Mouse (Mus musculus): ENCODE results near the gene Avil. TPM values are rescaled to one million over a fixed set of nuclear protein-coding genes. Genes with fewer than 3 reads are reported as not detected.
A peak's percentile ranks its signal among the peaks of the same experiment; 100 is the strongest.

Gene Avil
- 10.7 and 12.3 TPM in 2 replicates for polyA plus RNA-seq (2015; fragmentation: Nextera tagmentation; extraction: Ambion mirVana)

GRCm38 (mm10) chr10:127000529-127000928 is at the start of gene Avil:
Gene Avil, plus strand, starts transcription at chr10:127000709.
- TF ChIP-seq CTCF (IDR thresholded peaks at IDR 0.05; ENCODE audit: low read depth) (no peak), EP300 (optimal IDR thresholded peaks at IDR 0.05) (no peak)
- ATAC-seq (ENCODE audit: low FRiP score, low TSS enrichment): peak; percentile 41; the same call in 1 of the 2 replicates
- Histone ChIP-seq H3K27ac (replicated peaks) (peak within 1 kb of the TSS; percentile 63; the same call in 1 of the 2 replicates), H3K4me3 (ENCODE audit: low read depth, low read length) (no peak within 1 kb of the TSS), H3K4me2 (replicated peaks; ENCODE audit: low read depth) (0 out of 2 replicates have a peak within 1 kb of the TSS, but pooled peaks have one; percentile 8), H3K9ac (ENCODE audit: low read length) (no peak within 1 kb of the TSS), H3K36me3 (ENCODE audit: control insufficient read depth, insufficient read depth, low read length) (peaks cover 20% of the 10 kb centered on the region), H3K27me3 (ENCODE audit: control insufficient read depth, insufficient read depth, low read length) (no peaks in the 10 kb centered on the region), H3K4me1 (replicated peaks; ENCODE audit: control insufficient read depth, insufficient read depth) (no peaks in the 10 kb centered on the region), H3K9me3 (ENCODE audit: control insufficient read depth, low read length) (no peaks in the 10 kb centered on the region)
- WGBS: 77% methylated on average over 5 of the region's 5 CpGs
- no peak for DNase-seq (ENCODE audit: low spot score)

DNA sequence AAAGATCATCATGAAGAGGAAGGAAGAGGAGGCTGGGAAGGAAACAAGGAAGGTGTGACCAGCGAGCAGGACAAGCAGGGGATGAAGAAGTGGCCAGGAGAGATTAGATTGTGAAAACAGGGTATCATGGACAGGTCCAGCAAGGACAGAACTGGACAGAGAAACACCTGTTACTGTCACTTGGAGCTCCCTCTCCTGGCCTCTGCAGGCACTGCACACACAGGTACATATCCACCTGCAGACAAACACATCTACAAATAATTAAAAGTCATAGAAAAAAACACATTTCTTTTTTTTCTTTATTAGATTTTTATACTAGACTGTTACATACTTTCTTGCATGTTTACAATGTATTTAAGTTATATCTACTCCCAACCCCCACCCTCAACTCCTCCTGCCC is 48.1 kb upstream of the Avil start:
- Histone ChIP-seq H3K4me3 (ENCODE audit: low read depth, low read length) (no peak overlapping the region), H3K36me3 (ENCODE audit: control insufficient read depth, insufficient read depth, low read length) (no peaks in the 10 kb centered on the region), H3K9me3 (ENCODE audit: control insufficient read depth, low read length) (no peaks in the 10 kb centered on the region), H3K4me1 (replicated peaks; ENCODE audit: control insufficient read depth, insufficient read depth) (0 out of 2 replicates have a peak, but pooled peaks cover 2% of the 10 kb centered on the region), H3K9ac (ENCODE audit: low read length) (no peak overlapping the region), H3K4me2 (replicated peaks; ENCODE audit: low read depth) (no peak overlapping the region), H3K27me3 (ENCODE audit: control insufficient read depth, insufficient read depth, low read length) (no peaks in the 10 kb centered on the region), H3K27ac (replicated peaks) (no peak overlapping the region)
- no peak for DNase-seq (ENCODE audit: low spot score)
- WGBS: 100% methylated on average over 1 of the region's 1 CpGs
- TF ChIP-seq EP300 (optimal IDR thresholded peaks at IDR 0.05) (no peak), CTCF (IDR thresholded peaks at IDR 0.05; ENCODE audit: low read depth) (peak; percentile 41)
- no peak for ATAC-seq (ENCODE audit: low FRiP score, low TSS enrichment)

DNA sequence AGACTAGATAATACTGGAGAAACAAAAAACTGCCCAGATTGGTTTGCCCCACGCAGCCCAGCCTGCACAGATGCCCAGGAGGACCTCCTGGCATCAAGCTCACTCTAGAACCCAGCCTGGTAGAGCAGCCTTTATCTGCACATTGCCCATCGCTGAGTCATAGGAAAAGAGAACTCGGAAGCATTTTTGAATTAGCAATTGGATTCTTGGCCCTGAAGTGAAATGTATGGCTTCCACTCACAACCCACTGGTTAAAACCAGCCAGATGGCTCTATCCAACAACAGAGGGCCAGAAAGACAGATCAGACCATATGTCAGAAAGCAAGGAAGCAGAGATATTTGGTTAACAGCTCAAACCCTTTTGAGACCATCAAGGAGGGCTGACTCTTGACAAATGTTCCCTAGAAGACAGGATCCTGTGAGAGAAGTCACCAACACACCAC is 47.5 kb upstream of the Avil start:
- Histone ChIP-seq H3K9ac (ENCODE audit: low read length) (no peak overlapping the region), H3K4me1 (replicated peaks; ENCODE audit: control insufficient read depth, insufficient read depth) (0 out of 2 replicates have a peak, but pooled peaks cover 4% of the 10 kb centered on the region), H3K36me3 (ENCODE audit: control insufficient read depth, insufficient read depth, low read length) (no peaks in the 10 kb centered on the region), H3K4me2 (replicated peaks; ENCODE audit: low read depth) (no peak overlapping the region), H3K4me3 (ENCODE audit: low read depth, low read length) (no peak overlapping the region), H3K27me3 (ENCODE audit: control insufficient read depth, insufficient read depth, low read length) (no peaks in the 10 kb centered on the region), H3K9me3 (ENCODE audit: control insufficient read depth, low read length) (no peaks in the 10 kb centered on the region), H3K27ac (replicated peaks) (0 out of 2 replicates have a peak overlapping the region, but pooled peaks have one; percentile 13)
- 73% methylated on average over 3 of the region's 3 CpGs for WGBS
- DNase-seq (ENCODE audit: low spot score) (no peak), ATAC-seq (ENCODE audit: low FRiP score, low TSS enrichment) (no peak)
- no peak for TF ChIP-seq EP300 (optimal IDR thresholded peaks at IDR 0.05)
- TF ChIP-seq CTCF (IDR thresholded peaks at IDR 0.05; ENCODE audit: low read depth): no peak

DNA sequence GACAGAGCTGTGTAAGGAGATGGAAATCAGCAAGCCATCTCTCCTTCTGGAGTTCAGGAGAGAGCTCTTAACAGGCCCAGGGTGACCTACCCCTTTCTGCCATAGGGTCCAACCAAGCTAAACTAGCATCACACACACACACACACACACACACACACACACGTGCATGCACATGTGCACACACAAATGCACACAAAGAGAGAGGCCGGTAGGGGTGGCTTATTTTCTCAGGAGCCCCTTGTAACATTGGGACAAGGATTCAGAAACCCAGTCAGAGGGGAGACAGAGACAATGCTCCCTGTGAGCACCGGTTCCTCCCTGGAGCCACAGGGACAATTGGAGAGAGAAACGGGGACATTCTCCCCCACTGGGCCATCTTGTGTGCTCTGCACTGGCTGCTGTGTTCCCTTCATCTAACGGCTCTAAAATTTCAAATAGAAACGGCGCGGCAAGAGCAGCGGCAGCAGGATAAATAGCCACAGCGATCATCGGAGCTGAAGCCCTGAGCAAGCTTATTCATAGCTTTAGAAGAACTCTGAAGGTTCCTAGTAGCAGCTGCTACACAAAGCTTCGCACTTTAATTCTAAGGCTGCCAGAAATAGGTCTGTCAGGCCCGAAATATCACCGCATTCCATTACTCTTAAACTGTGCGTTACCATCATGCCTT is 43.7 kb upstream of the Avil start:
- WGBS: 18% methylated on average over 15 of the region's 15 CpGs
- Histone ChIP-seq H3K27ac (replicated peaks) (peak overlapping the region; percentile 87), H3K9ac (ENCODE audit: low read length) (peak overlapping the region; percentile 38; the same call in 1 of the 2 replicates), H3K36me3 (ENCODE audit: control insufficient read depth, insufficient read depth, low read length) (no peaks in the 10 kb centered on the region), H3K4me1 (replicated peaks; ENCODE audit: control insufficient read depth, insufficient read depth) (0 out of 2 replicates have a peak, but pooled peaks cover 4% of the 10 kb centered on the region), H3K27me3 (ENCODE audit: control insufficient read depth, insufficient read depth, low read length) (no peaks in the 10 kb centered on the region), H3K9me3 (ENCODE audit: control insufficient read depth, low read length) (no peaks in the 10 kb centered on the region), H3K4me2 (replicated peaks; ENCODE audit: low read depth) (peak overlapping the region; percentile 27), H3K4me3 (ENCODE audit: low read depth, low read length) (no peak overlapping the region)
- DNase-seq (ENCODE audit: low spot score) (no peak), ATAC-seq (ENCODE audit: low FRiP score, low TSS enrichment) (no peak)
- TF ChIP-seq CTCF (IDR thresholded peaks at IDR 0.05; ENCODE audit: low read depth) (no peak), EP300 (optimal IDR thresholded peaks at IDR 0.05) (no peak)

DNA sequence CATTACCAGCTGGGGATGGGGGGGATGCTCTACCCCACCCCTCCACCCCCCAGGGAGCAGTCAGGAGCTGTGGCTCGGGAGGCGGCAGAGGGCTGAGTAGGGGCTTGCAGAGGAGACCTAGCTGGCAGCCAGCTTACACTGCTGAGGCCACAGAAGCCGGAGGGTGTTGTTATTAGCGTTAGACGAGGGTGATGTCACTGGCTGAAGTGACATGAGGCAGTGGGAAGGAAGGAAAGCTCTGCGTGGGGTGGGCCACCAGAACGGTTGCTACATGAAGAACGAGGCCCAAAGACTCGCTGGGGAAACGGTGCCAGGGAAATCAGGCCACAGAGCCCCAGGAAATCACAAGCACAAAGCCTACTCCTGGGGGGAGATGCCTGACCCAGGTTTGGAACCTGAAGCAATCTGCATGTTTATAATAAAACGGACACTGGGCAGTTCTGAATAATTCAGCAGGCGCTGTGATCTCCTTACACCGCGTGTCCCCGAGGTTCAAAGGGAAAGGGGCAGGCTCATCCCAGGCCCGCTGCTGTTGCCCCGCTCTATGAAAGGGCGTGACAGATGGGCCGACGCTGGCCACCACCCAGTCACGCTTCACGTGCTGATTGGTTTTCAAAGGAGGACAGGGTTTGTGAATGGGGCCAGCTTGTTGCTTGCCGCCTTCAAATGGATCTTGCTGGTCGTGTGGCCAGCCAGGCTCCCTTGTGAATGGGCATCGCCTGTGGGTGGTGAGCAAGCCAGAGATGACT is 43.0 kb upstream of the Avil start:
- H3K4me1 ChIP-seq (replicated peaks; ENCODE audit: control insufficient read depth, insufficient read depth): 0 out of 2 replicates have a peak, but pooled peaks cover 4% of the 10 kb centered on the region
- 9% methylated on average over 25 of the region's 25 CpGs for WGBS
- peak overlapping the region; percentile 38 for H3K9ac ChIP-seq (ENCODE audit: low read length)
- DNase-seq (ENCODE audit: low spot score) (peak; percentile 58), ATAC-seq (ENCODE audit: low FRiP score, low TSS enrichment) (peak; percentile 63)
- H3K9me3 ChIP-seq (ENCODE audit: control insufficient read depth, low read length): no peaks in the 10 kb centered on the region
- no peak overlapping the region for H3K4me3 ChIP-seq (ENCODE audit: low read depth, low read length)
- peak overlapping the region; percentile 27 for H3K4me2 ChIP-seq (replicated peaks; ENCODE audit: low read depth)
- H3K27ac ChIP-seq (replicated peaks): peak overlapping the region; percentile 87
- no peak for TF ChIP-seq EP300 (optimal IDR thresholded peaks at IDR 0.05)
- TF ChIP-seq CTCF (IDR thresholded peaks at IDR 0.05; ENCODE audit: low read depth): no peak
- no peaks in the 10 kb centered on the region for H3K27me3 ChIP-seq (ENCODE audit: control insufficient read depth, insufficient read depth, low read length)
- H3K36me3 ChIP-seq (ENCODE audit: control insufficient read depth, insufficient read depth, low read length): no peaks in the 10 kb centered on the region

All from stomach, postnatal 0 days (tissue).